Mouse (Mus musculus): ENCODE measurements around the gene Rbfox2.

- no peak for TF ChIP-seq CTCF (IDR thresholded peaks at IDR 0.05; ENCODE audit: extremely low read depth, insufficient read depth, insufficient read length, insufficient replicate concordance)
- no peak for TF ChIP-seq POLR2A (IDR thresholded peaks at IDR 0.05; ENCODE audit: low read depth, low read length)
Observed at GRCm38 (mm10) chr15:77354848-77355551, 48.2 kb upstream of the Rbfox2 start.
